Mouse (Mus musculus) layer of hippocampus, adult 11-12 months (tissue): ENCODE measurements at regions not wholly inside any gene's neighbourhood (a gene's known extent, or its start where the extent isn't known, plus 50 kb on each side); places are given as distances from the start of the nearest gene placed in this dataset.

Experiments used
- DNase-seq: peaks from one replicate; pipeline ENCODE4 v3.0.0; 2022; ENCODE audit warnings: low spot score

- no peak for DNase-seq
These were observed 74.5 kb upstream of the Zfp618 start for GRCm38 (mm10) chr4:62890588-62891580.

DNA sequence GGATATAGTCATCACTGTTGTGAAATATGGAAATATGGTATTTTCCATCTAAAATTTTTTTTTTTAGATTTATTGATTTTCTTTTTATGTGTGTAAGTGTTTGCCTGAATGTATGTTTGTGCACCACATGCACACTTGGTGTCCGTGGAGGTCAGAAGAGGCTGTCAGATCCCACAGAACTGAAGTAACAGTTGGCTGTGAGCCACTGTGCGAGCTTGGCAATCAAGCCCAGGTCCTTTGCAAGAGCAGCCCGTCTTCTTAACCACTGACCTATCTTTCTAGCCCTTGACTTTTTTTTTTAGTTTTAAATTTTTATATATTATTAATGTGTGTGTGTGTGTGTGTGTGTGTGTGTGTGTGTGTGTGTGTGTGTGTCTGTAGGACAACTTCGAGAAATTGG is 52.5 kb upstream of the Zfp618 start:
- DNase-seq = no peak
